Mouse (Mus musculus) layer of hippocampus, adult 2 months (tissue): Measurements from ENCODE around the gene Vars. TPM values are rescaled to one million over a fixed set of nuclear protein-coding genes. Genes with fewer than 3 reads are reported as not detected.
A peak's percentile ranks its signal among the peaks of the same experiment; 100 is the strongest.
"Not testable (repeated sequence)": the region's sequence is repeated elsewhere in the genome, so short reads cannot be mapped to it uniquely, and the experiment has no call there.

Experiments used
- DNase-seq, 2 experiments: peaks; one replicate each; pipeline ENCODE4 v3.0.0; 2022; ENCODE audit warnings: low spot score in 2 of 2
- H3K27ac ChIP-seq: fragments of 200-600 bp; 2 replicates; pipeline ENCODE4 v1.8.1; 2022
- H3K4me3 ChIP-seq: fragments of 200-600 bp; 2 replicates; pipeline ENCODE4 v1.8.1; 2022; ENCODE audit warnings: mild to moderate bottlenecking
- CTCF ChIP-seq: fragments of 200-600 bp; conservative IDR thresholded peaks from 2 replicates; pipeline ENCODE4 v1.8.1; 2022; ENCODE audit warnings: antibody characterized with exemption, mild to moderate bottlenecking, moderate library complexity
- total RNA-seq, 2 experiments: library from RNA; stranded (reverse); gene quantifications; 2 replicates each; pipeline ENCODE4 v1.2.3; 2021

Gene Vars
- total RNA-seq, 2 experiments from 2014 or later: 48.2 to 55.1 TPM

- no peak for TF ChIP-seq CTCF
- no peak for DNase-seq
- no peak overlapping the region for H3K27ac ChIP-seq
- H3K4me3 ChIP-seq: no peak overlapping the region
These were observed 21.2 kb upstream of the Vars start for GRCm38 (mm10) chr17:34979631-34980030.

DNA sequence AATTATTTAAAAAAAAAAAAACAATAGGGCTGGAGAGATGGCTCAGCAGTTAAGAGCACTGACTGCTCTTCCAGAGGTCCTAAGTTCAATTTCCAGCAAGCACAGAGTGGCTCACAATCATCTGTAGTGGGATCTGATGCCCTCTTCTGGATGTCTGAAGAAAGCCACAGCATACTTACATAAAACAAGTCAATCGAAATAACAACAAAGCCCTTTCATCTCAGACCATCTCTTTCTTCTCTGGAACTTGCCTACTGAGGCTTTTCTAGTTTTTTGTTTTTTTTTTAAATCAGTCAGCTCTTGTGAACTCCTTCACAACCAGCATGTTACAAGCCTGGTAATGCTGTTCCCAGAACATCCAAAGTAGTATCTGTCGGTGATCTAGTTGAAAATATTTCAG is 20.1 kb upstream of the Vars start:
- peak in 1 of 2 experiments; percentile 41 for DNase-seq
- TF ChIP-seq CTCF: peak; percentile 88
- H3K27ac ChIP-seq: peak overlapping the region; percentile 95
- peak overlapping the region; percentile 74 for H3K4me3 ChIP-seq

GRCm38 (mm10) chr17:34981690-34982180 is 19.1 kb upstream of the Vars start, which contains the start of gene Lsm2:
Gene Lsm2, plus strand, starts transcription at chr17:34981862.
- TF ChIP-seq CTCF: 0 out of 2 replicates have a peak, but pooled peaks have one; percentile 49
- DNase-seq: peak; percentile 89 to 94
- peak within 1 kb of the TSS; percentile 95 for H3K27ac ChIP-seq
- peak within 1 kb of the TSS; percentile 74 for H3K4me3 ChIP-seq

DNA sequence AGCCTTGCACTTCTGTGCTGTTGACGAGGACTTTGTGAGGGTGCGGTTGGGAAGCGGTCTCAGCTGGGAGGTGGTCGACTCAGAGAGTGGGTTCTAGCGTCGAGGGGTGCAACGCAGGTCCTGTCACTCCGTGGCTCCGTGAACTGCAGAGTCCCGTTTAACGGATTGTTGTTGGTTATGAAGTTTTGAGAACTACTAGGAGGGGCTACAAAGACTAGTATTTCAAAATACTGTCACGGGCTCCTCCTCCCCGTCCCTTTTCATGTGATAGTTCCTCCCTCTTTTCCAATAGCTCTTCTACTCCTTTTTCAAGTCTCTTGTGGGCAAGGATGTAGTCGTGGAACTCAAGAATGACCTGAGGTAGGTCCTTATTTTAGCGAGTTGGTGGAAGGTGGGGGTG is 18.5 kb upstream of the Vars start:
- no peak for DNase-seq
- TF ChIP-seq CTCF: no peak
- Histone ChIP-seq H3K4me3 (peak overlapping the region; percentile 74), H3K27ac (peak overlapping the region; percentile 95)

DNA sequence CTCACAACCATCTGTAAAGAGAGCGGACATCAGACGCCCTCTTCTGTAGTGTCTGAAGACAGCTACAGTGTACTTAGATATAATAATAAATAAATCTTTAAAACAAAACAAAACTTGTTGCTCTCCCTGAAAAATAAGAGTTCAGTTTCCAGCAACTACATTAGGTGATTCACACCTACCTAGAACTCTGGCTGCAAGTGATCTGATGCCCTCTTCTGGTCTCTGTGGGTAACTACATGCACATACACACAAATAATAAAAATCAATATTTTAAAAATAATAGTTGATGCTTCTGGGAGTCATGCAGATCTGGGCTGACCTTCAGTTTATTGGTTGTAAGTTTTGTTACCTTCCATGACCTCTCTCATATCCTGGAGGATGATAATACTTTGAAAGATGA is 16.6 kb upstream of the Vars start:
- TF ChIP-seq CTCF: peak; percentile 92
- Histone ChIP-seq H3K27ac (no peak overlapping the region), H3K4me3 (no peak overlapping the region)
- no peak for DNase-seq

GRCm38 (mm10) chr17:34994751-34995150 is 6.0 kb upstream of the Vars start:
- no peak for TF ChIP-seq CTCF
- Histone ChIP-seq H3K27ac (no peak overlapping the region), H3K4me3 (no peak overlapping the region)
- no peak for DNase-seq

DNA sequence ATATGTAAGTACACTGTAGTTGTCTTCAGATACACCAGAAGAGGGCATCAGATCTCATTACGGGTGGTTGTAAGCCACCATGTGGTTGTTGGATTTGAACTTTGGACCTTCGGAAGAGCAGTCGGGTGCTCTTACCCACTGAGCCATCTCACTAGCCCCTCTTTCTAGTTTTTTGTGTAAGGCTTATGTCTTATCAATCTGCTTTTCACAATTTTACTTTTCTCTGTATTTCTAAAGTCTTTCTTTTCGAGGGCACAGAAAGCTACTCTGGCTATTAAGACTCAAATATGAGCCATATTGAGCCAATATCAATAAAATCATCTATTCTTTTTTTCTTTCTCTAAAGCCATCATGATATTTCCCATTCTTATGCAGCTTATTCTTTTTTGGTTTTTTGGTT is 5.6 kb upstream of the Vars start:
- DNase-seq: not testable (repeated sequence)

DNA sequence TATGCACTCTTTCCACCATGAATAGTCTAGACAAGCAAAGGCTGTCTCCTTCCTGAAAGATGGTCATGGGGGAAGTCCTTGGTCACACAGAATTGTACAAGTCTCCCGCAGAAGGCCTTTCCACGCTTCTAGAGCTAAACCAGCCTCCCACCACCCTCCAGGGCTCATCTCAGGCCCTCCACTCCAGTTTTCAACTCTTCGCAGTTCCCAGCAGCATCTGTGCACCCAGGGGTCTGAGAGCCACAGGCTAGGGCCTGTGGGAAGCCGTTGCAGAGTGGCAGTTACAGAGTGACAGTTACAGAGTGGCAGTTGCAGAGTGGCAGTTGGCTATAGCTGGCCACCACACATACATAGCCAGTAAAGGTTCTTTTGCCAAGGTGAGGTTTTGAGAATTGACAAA is 4.9 kb upstream of the Vars start:
- not testable (repeated sequence) for H3K27ac ChIP-seq, DNase-seq, H3K4me3 ChIP-seq

More for the DNA sequence above, 5.6 kb upstream of the Vars start:
- H3K4me3 ChIP-seq, H3K27ac ChIP-seq: not testable (repeated sequence)
- TF ChIP-seq CTCF: peak; percentile 48

- DNase-seq: no peak
- Histone ChIP-seq H3K4me3 (no peak overlapping the region), H3K27ac (no peak overlapping the region)
- TF ChIP-seq CTCF: no peak
These were observed 4.2 kb upstream of the Vars start for GRCm38 (mm10) chr17:34996411-34997141.

DNA sequence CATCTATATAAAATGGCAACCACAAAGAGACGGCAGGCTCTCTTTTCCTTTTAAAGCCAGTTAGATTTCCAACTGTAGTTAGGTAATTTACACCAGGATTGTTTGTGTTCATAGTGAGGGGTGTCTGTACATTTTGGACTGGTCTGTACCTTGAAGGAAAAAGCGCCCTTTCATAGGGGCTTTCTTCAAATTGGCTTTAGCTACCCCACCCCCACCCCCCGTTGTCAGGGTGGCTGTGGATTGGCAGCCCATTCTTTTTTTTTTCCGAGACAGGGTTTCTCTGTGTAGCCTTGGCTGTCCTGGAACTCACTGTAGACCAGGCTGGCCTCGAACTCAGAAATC is 3.7 kb upstream of the Vars start:
- Histone ChIP-seq H3K27ac (no peak overlapping the region), H3K4me3 (no peak overlapping the region)
- no peak for TF ChIP-seq CTCF
- no peak for DNase-seq

DNA sequence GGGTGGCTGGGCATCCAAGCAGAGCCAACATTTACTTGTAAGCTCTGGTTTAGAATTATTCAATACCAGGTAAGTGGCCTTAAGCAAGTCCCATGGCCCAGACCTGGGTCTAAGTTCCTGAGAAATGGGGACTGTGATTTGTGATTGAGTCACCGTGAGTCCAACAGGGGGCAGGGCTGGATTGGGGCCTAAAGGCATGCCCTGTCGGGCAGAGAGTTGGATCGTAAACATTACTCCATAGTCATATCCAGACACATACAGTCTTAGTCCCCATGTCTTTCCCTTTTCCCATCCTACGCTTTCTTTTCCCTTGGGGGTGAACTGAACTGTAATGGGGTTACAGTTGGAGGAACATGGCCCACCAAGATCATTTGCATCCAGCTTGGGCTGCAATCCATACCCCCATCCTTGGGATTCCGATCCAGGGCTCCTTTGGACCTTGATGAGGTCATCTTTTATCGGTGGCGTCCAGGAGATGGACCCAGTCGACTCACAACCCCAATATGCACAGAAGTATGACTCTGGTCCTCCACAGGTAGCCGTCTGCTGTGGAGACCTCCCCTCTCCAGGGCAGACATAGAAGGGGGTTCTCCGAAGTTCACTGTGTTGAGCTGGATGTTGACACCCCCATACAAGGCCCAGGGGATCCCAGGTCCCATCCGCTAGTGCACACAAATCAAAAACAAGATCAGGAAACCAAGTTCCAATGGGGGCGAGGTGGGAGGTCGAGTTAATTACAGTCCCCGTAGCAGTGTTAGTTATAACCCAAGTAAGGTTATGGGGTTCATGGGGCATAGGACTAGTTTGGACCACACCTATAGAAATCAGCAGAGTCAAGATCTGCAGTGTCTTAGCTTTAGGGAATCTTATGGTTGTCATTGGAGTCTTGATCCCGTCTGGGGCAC is 2.0 kb upstream of the Vars start:
- Histone ChIP-seq H3K27ac (no peak overlapping the region), H3K4me3 (no peak overlapping the region)
- DNase-seq: no peak
- TF ChIP-seq CTCF: no peak

DNA sequence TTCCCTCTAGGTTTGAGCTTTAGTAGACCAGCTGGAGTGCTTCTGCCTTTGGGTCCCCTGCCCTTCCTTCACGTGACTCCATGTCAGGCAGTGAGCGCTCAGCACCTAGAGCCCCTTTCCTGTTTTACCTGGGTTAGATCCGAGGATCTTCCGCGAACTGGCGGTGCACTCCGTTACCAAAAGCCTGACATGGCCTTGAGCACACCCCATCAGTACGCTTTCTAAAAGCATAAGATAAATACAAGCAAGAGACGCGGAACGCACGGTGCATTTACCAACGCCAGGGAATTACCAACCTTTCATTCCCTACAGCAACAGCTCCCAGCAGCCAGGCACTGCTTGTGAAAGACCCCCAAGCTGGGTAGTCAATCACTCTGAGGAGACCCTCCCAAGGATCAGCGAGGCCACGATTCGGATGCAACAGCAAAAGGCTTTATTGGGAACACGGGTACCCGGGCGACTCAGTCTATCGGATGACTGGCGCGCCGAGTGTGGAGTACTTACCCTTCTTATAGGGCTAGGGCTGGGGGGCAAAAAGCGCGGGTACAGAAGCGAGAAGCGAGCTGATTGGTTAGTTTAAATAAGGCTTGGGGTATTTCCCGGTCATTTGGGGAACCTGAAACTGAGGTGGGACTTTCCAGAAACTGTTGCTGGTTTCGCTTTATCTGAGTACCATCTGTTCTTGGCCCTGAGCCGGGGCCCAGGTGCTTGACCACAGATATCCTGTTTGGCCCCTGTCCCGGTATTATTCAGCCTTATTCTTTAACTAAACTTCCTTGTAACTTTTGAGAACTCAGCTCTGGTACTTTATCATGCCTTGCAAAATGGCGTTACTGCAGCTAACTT is 693 bp upstream of the Vars start:
- DNase-seq: not testable (repeated sequence)
- Histone ChIP-seq H3K27ac (peak overlapping the region; percentile 100), H3K4me3 (peak overlapping the region; percentile 89)
